Mouse (Mus musculus) kidney, postnatal 10 days (tissue): ENCODE measurements around the gene Med23.
A peak's percentile ranks its signal among the peaks of the same experiment; 100 is the strongest.

Experiments
- DNase-seq: peaks from one replicate; pipeline ENCODE4 v3.0.0; 2021; ENCODE audit warnings: mixed read lengths

The Med23 gene

GRCm38 (mm10) chr10:24886008-24886407, 16.2 kb downstream of the Med23 start:
- peak; percentile 45 for DNase-seq

GRCm38 (mm10) chr10:24888343-24888742, 18.6 kb downstream of the Med23 start:
- no peak for DNase-seq

GRCm38 (mm10) chr10:24895927-24896326, 26.1 kb downstream of the Med23 start:
- DNase-seq: peak; percentile 64

GRCm38 (mm10) chr10:24905627-24906026, 35.8 kb downstream of the Med23 start:
- DNase-seq: no peak

GRCm38 (mm10) chr10:24911199-24911598, 41.4 kb downstream of the Med23 start:
- no peak for DNase-seq

- DNase-seq: no peak
Measured at GRCm38 (mm10) chr10:24912576-24912975, 42.8 kb downstream of the Med23 start.

- DNase-seq: no peak
Measured at GRCm38 (mm10) chr10:24915486-24915885, 45.7 kb downstream of the Med23 start.

GRCm38 (mm10) chr10:24922977-24923376, 53.2 kb downstream of the Med23 start:
- DNase-seq: no peak

- DNase-seq: no peak
Measured at GRCm38 (mm10) chr10:24924296-24924695, 54.5 kb downstream of the Med23 start.

- DNase-seq: no peak
Measured at GRCm38 (mm10) chr10:24926380-24926779, 56.6 kb downstream of the Med23 start.

- DNase-seq: peak; percentile 24
Measured at GRCm38 (mm10) chr10:24926962-24927720, 57.4 kb downstream of the Med23 start, which contains the start of gene Arg1. TSS of gene Arg1 (minus strand) at chr10:24927484.

GRCm38 (mm10) chr10:24928072-24928471, 58.3 kb downstream of the Med23 start:
- peak; percentile 18 for DNase-seq

- DNase-seq: no peak
Measured at GRCm38 (mm10) chr10:24930143-24930542, 60.4 kb downstream of the Med23 start.

GRCm38 (mm10) chr10:24947871-24948270, 78.1 kb downstream of the Med23 start:
- DNase-seq: no peak

GRCm38 (mm10) chr10:24948278-24948677, 78.5 kb downstream of the Med23 start:
- DNase-seq: no peak

- DNase-seq: no peak
Measured at GRCm38 (mm10) chr10:24950223-24950622, 80.4 kb downstream of the Med23 start.

- no peak for DNase-seq
Measured at GRCm38 (mm10) chr10:24951575-24951974, 81.8 kb downstream of the Med23 start.

- peak; percentile 36 for DNase-seq
Measured at GRCm38 (mm10) chr10:24952549-24952948, 82.8 kb downstream of the Med23 start.

GRCm38 (mm10) chr10:24953876-24954275, 84.1 kb downstream of the Med23 start:
- no peak for DNase-seq

GRCm38 (mm10) chr10:24958280-24959042, 88.7 kb downstream of the Med23 start:
- DNase-seq: no peak

- DNase-seq: peak; percentile 54
Measured at GRCm38 (mm10) chr10:24959043-24959916, 89.5 kb downstream of the Med23 start.

- DNase-seq: no peak
Measured at GRCm38 (mm10) chr10:24961112-24961511, 91.3 kb downstream of the Med23 start.

- DNase-seq: no peak
Measured at GRCm38 (mm10) chr10:24961889-24962288, 92.1 kb downstream of the Med23 start.
